Mouse (Mus musculus) ES-E14 (cell line): ENCODE results near the gene B4galt1. TPM values are rescaled to one million over a fixed set of nuclear protein-coding genes. Genes with fewer than 3 reads are reported as not detected.

Source experiments
- DNase-seq: peaks from one replicate; pipeline ENCODE4 v3.0.0-alpha.2; 2013; ENCODE audit warnings: low read depth, low spot score
- H3K27ac ChIP-seq: 2 replicates; pipeline ENCODE4 v1.5.1; 2012; ENCODE audit warnings: low read depth, mild to moderate bottlenecking, low read length, moderate library complexity, mixed read lengths; ENCODE audit not compliant: poor library complexity, insufficient read depth, severe bottlenecking
- H3K36me3 ChIP-seq: 2 replicates; pipeline ENCODE4 v1.6.1; 2012; ENCODE audit warnings: mild to moderate bottlenecking, low read length, moderate library complexity, mixed read lengths; ENCODE audit not compliant: control insufficient read depth, poor library complexity, insufficient read depth, severe bottlenecking
- H3K4me1 ChIP-seq, 2 experiments: fragments of 150-350 bp in 1 of 2; sonication (generic) in 1 of 2; 2 replicates each; pipeline ENCODE4 v1.6.1; 2012; ENCODE audit warnings: low read length in 2 of 2, mild to moderate bottlenecking in 1 of 2, mixed read lengths in 1 of 2; ENCODE audit not compliant: control insufficient read depth in 2 of 2, insufficient read depth in 2 of 2, poor library complexity in 1 of 2
- H3K4me3 ChIP-seq, 2 experiments: fragments of 150-350 bp in 1 of 2; sonication (generic) in 1 of 2; 2 replicates each; pipeline ENCODE4 v1.5.1; 2012; ENCODE audit warnings: low read length in 2 of 2, low read depth in 1 of 2, mild to moderate bottlenecking in 1 of 2, mixed read lengths in 1 of 2; ENCODE audit not compliant: insufficient read depth in 1 of 2, poor library complexity in 1 of 2, severe bottlenecking in 1 of 2
- H3K9ac ChIP-seq: 2 replicates; pipeline ENCODE4 v1.6.1; 2012; ENCODE audit warnings: low read depth, mild to moderate bottlenecking, low read length, mixed read lengths; ENCODE audit not compliant: poor library complexity, insufficient read depth, severe bottlenecking
- H3K9me3 ChIP-seq: fragments of 150-350 bp; sonication (generic); 2 replicates; pipeline ENCODE4 v1.6.1; 2012; ENCODE audit warnings: low read depth, mild to moderate bottlenecking, low read length; ENCODE audit not compliant: control insufficient read depth, insufficient read depth
- CHD2 ChIP-seq: IDR thresholded peaks from 2 replicates; pipeline ENCODE4 v1.6.1; 2014; ENCODE audit warnings: mild to moderate bottlenecking, low read depth, low read length, inconsistent platforms
- HCFC1 ChIP-seq: IDR thresholded peaks from 2 replicates; pipeline ENCODE4 v1.6.1; 2012; ENCODE audit warnings: low read length, inconsistent platforms, borderline replicate concordance; ENCODE audit not compliant: insufficient read depth
- MAFK ChIP-seq: IDR thresholded peaks from 2 replicates; pipeline ENCODE4 v1.6.1; 2014; ENCODE audit warnings: mild to moderate bottlenecking, low read depth, low read length, inconsistent platforms; ENCODE audit not compliant: insufficient read depth
- ZC3H11A ChIP-seq: IDR thresholded peaks from 2 replicates; pipeline ENCODE4 v1.6.1; 2012; ENCODE audit warnings: low read depth, mild to moderate bottlenecking, inconsistent platforms, low read length, borderline replicate concordance
- ZNF384 ChIP-seq: IDR thresholded peaks from 2 replicates; pipeline ENCODE4 v1.6.1; 2012; ENCODE audit warnings: low read depth, low read length, inconsistent platforms
- in situ Hi-C, 2 experiments: fragments of 600-800 bp; cut with MboI; formaldehyde crosslinking; loops; one replicate each; pipeline ENCODE4 v1.15.1; 2025; ENCODE audit warnings: low sequenced_read_pairs in 2 of 2, inconsistent platforms in 1 of 2; ENCODE audit not compliant: unreplicated experiment in 2 of 2
- total RNA-seq: library from RNA; depleted of rRNA; stranded (reverse); fragments of 300-350 nt; gene quantifications from 2 replicates; pipeline ENCODE4 v1.2.3, GENCODE M21; 2012

B4galt1 gene
- total RNA-seq, 1 experiment = 29.2 TPM

GRCm38 (mm10) chr4:40898476-40899044, 44.8 kb upstream of the B4galt1 start:
- TF ChIP-seq HCFC1 (no peak), ZNF384 (peak; percentile 51; the same call in 1 of the 2 replicates), MAFK (no peak)
- in situ Hi-C loops = loop anchor here in 1 of 2 experiments (5.0 kb wide), 1 partner anchor 121 kb away; no protein-coding TSS in a partner anchor
- Histone ChIP-seq H3K9ac (no peak overlapping the region), H3K36me3 (no peaks in the 10 kb centered on the region; the same call in 1 of the 2 replicates), H3K4me3 (no peak overlapping the region), H3K9me3 (no peaks in the 10 kb centered on the region), H3K27ac (peak overlapping the region; percentile 94), H3K4me1 (peaks cover 0 to 11% of the 10 kb centered on the region in 2 experiments; a peak in 1 of 4 replicates)
- no peak for DNase-seq

DNA sequence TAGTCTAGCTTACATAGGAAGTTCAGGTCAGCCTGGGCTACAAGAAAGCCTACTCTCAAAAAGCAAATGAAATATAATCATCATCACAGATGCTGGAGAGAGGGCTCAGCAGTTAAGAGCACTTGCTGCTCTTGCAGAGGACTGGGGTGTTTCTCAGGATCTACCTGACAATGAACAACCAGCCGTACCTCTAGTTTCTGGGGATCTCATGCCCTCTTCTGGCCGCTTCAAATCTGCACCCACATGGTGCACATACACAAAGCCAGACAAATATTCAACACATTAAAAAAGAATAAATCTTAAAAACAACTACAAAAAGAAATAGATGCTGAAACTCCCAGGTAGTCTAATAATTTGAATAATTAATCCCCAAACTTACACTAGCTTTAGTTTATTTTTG, 41.8 kb upstream of the B4galt1 start:
- no peaks in the 10 kb centered on the region for H3K9me3 ChIP-seq
- TF ChIP-seq MAFK (no peak), HCFC1 (no peak), CHD2 (no peak), ZNF384 (no peak), ZC3H11A (no peak)
- no peak overlapping the region for H3K27ac ChIP-seq
- in situ Hi-C loops = loop anchor here in 1 of 2 experiments (5.0 kb wide), 1 partner anchor 118 kb away; no protein-coding TSS in a partner anchor
- H3K4me1 ChIP-seq = peaks cover 0 to 11% of the 10 kb centered on the region in 2 experiments; a peak in 1 of 4 replicates
- H3K36me3 ChIP-seq = no peaks in the 10 kb centered on the region; the same call in 1 of the 2 replicates
- H3K9ac ChIP-seq = no peak overlapping the region
- no peak overlapping the region for H3K4me3 ChIP-seq
- DNase-seq = no peak

- TF ChIP-seq MAFK = no peak
- Histone ChIP-seq H3K9ac (no peak overlapping the region), H3K4me1 (peaks cover 0 to 11% of the 10 kb centered on the region in 2 experiments; a peak in 1 of 4 replicates), H3K9me3 (no peaks in the 10 kb centered on the region), H3K27ac (no peak overlapping the region), H3K36me3 (no peaks in the 10 kb centered on the region), H3K4me3 (no peak overlapping the region)
- no peak for DNase-seq
- in situ Hi-C loops = loop anchor here in 1 of 2 experiments (5.0 kb wide), 1 partner anchor 118 kb away; no protein-coding TSS in a partner anchor
Measured at GRCm38 (mm10) chr4:40895118-40895517, 41.3 kb upstream of the B4galt1 start.

GRCm38 (mm10) chr4:40891206-40891605, 37.4 kb upstream of the B4galt1 start:
- no peak for TF ChIP-seq HCFC1
- TF ChIP-seq CHD2 = no peak
- no peak for TF ChIP-seq ZNF384
- TF ChIP-seq MAFK = no peak
- no peak for TF ChIP-seq ZC3H11A
- Histone ChIP-seq H3K36me3 (no peaks in the 10 kb centered on the region), H3K9me3 (no peaks in the 10 kb centered on the region), H3K9ac (no peak overlapping the region), H3K4me1 (peaks cover under 1 to 3% of the 10 kb centered on the region in 2 experiments; a peak in 2 of 4 replicates), H3K27ac (no peak overlapping the region), H3K4me3 (no peak overlapping the region)
- in situ Hi-C loops = no loop called here
- DNase-seq = no peak

DNA sequence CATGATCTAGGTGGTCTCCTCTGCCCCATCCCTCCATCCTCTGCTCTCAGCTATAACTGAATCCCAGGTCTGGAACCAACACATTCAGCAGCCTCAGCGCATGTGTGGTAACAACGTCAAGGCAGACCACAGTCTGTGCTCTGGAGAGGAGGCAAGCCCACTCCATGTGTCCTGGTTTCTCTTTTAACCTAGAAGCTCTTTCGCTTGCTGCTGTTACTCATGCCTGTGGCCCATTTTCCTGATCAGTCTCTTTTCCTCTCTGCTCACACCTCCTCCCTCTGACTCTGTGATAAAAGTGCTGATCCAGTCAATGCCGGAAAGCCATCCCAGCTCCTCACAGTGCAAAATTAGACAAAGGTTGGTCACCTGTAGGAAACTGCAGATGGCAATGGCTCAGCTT, 36.2 kb upstream of the B4galt1 start:
- Histone ChIP-seq H3K27ac (no peak overlapping the region), H3K9ac (no peak overlapping the region), H3K4me3 (no peak overlapping the region), H3K9me3 (no peaks in the 10 kb centered on the region), H3K36me3 (no peaks in the 10 kb centered on the region), H3K4me1 (peaks cover 1 to 3% of the 10 kb centered on the region in 2 experiments; a peak in 1 of 4 replicates)
- TF ChIP-seq ZNF384 (no peak), HCFC1 (no peak), ZC3H11A (no peak), MAFK (no peak), CHD2 (no peak)
- DNase-seq = no peak
- in situ Hi-C loops = no loop called here
